Mouse (Mus musculus) erythroblast, embryonic 14.5 days (primary cell): ENCODE measurements around the gene Nynrin.

Experiments used
- GATA1 ChIP-seq: IDR thresholded peaks from 2 replicates; pipeline ENCODE4 v1.6.1; 2012; ENCODE audit warnings: low read length, inconsistent platforms, mixed read lengths
- TAL1 ChIP-seq: IDR thresholded peaks from 3 replicates; pipeline ENCODE4 v1.6.1; 2012; ENCODE audit warnings: low read length, inconsistent platforms, mixed read lengths

DNA sequence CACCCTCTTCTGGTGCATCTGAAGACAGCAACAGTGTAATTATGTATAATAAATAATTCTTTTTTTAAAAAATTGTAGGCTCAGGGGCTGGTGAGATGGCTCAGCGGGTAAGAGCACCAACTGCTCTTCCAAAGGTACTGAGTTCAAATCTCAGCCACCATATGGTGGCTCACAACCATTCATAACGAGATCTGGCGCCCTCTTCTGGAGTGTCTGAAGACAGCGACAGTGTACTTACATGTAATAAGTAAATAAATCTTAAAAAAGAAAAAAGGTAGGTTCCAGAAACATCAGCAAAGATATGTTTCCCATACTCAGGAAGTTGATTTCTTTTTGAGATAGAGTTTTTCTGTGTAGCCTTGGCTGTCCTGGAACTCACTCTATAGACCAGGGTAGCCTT lies 11.0 kb upstream of the Nynrin start:
- TF ChIP-seq GATA1 (no peak), TAL1 (no peak)
